Mouse (Mus musculus): ENCODE measurements around the gene Ift52.
A peak's percentile ranks its signal among the peaks of the same experiment; 100 is the strongest.

Ift52 gene

GRCm38 (mm10) chr2:163016916-163017743 lies at the start of gene Ift52:
Gene Ift52, plus strand, starts transcription at chr2:163017354.
- DNase-seq (ENCODE audit: extremely low spot score, low spot score), result peak; percentile 95

GRCm38 (mm10) chr2:162968357-162968756 lies 48.8 kb upstream of the Ift52 start:
- peak; percentile 67 for DNase-seq (ENCODE audit: extremely low spot score, low spot score)

- no peak for DNase-seq (ENCODE audit: extremely low spot score, low spot score)
These were observed 48.1 kb upstream of the Ift52 start for GRCm38 (mm10) chr2:162969101-162969500.

- no peak for DNase-seq (ENCODE audit: extremely low spot score, low spot score)
These were observed 46.3 kb upstream of the Ift52 start for GRCm38 (mm10) chr2:162970896-162971295.

GRCm38 (mm10) chr2:162972752-162973151 lies 44.4 kb upstream of the Ift52 start:
- DNase-seq (ENCODE audit: extremely low spot score, low spot score), result no peak

GRCm38 (mm10) chr2:162973206-162973605 lies 43.9 kb upstream of the Ift52 start:
- DNase-seq (ENCODE audit: extremely low spot score, low spot score), result no peak

- peak; percentile 29 for DNase-seq (ENCODE audit: extremely low spot score, low spot score)
These were observed 43.5 kb upstream of the Ift52 start for GRCm38 (mm10) chr2:162973637-162974036.

- no peak for DNase-seq (ENCODE audit: extremely low spot score, low spot score)
These were observed 41.9 kb upstream of the Ift52 start for GRCm38 (mm10) chr2:162975157-162975775.

GRCm38 (mm10) chr2:162976001-162976400 lies 41.2 kb upstream of the Ift52 start:
- DNase-seq (ENCODE audit: extremely low spot score, low spot score), result no peak

GRCm38 (mm10) chr2:162984381-162984780 lies 32.8 kb upstream of the Ift52 start:
- no peak for DNase-seq (ENCODE audit: extremely low spot score, low spot score)

- no peak for DNase-seq (ENCODE audit: extremely low spot score, low spot score)
These were observed 31.2 kb upstream of the Ift52 start for GRCm38 (mm10) chr2:162985923-162986322.

- DNase-seq (ENCODE audit: extremely low spot score, low spot score), result no peak
These were observed 30.4 kb upstream of the Ift52 start for GRCm38 (mm10) chr2:162986764-162987163.

GRCm38 (mm10) chr2:162987218-162987617 lies 29.9 kb upstream of the Ift52 start, which contains the start of gene Sgk2:
Gene Sgk2, plus strand, starts transcription at chr2:162987330.
- DNase-seq (ENCODE audit: extremely low spot score, low spot score), result no peak

GRCm38 (mm10) chr2:162988235-162988634 lies 28.9 kb upstream of the Ift52 start:
- DNase-seq (ENCODE audit: extremely low spot score, low spot score), result no peak

- no peak for DNase-seq (ENCODE audit: extremely low spot score, low spot score)
These were observed 25.6 kb upstream of the Ift52 start for GRCm38 (mm10) chr2:162991394-162992083.

- no peak for DNase-seq (ENCODE audit: extremely low spot score, low spot score)
These were observed 25.1 kb upstream of the Ift52 start for GRCm38 (mm10) chr2:162992084-162992437.

GRCm38 (mm10) chr2:162993881-162994616 lies 23.1 kb upstream of the Ift52 start:
- no peak for DNase-seq (ENCODE audit: extremely low spot score, low spot score)

GRCm38 (mm10) chr2:162998528-162999230 lies 18.5 kb upstream of the Ift52 start:
- peak; percentile 69 for DNase-seq (ENCODE audit: extremely low spot score, low spot score)

- peak; percentile 30 for DNase-seq (ENCODE audit: extremely low spot score, low spot score)
These were observed 17.4 kb upstream of the Ift52 start for GRCm38 (mm10) chr2:162999744-163000143.

- no peak for DNase-seq (ENCODE audit: extremely low spot score, low spot score)
These were observed 16.1 kb upstream of the Ift52 start for GRCm38 (mm10) chr2:163001071-163001470.

GRCm38 (mm10) chr2:163007299-163007698 lies 9.9 kb upstream of the Ift52 start:
- no peak for DNase-seq (ENCODE audit: extremely low spot score, low spot score)

All from neural tube, embryonic 10.5 days (tissue).